Mouse (Mus musculus): ENCODE results near the gene Gck. TPM values are rescaled to one million over a fixed set of nuclear protein-coding genes. Genes with fewer than 3 reads are reported as not detected.

Gene Gck
- polyA plus RNA-seq (2011; ENCODE audit: insufficient read length, low read depth, missing spikeins), result 0.30 TPM in 1 of 2 replicates, not detected in the other

DNA sequence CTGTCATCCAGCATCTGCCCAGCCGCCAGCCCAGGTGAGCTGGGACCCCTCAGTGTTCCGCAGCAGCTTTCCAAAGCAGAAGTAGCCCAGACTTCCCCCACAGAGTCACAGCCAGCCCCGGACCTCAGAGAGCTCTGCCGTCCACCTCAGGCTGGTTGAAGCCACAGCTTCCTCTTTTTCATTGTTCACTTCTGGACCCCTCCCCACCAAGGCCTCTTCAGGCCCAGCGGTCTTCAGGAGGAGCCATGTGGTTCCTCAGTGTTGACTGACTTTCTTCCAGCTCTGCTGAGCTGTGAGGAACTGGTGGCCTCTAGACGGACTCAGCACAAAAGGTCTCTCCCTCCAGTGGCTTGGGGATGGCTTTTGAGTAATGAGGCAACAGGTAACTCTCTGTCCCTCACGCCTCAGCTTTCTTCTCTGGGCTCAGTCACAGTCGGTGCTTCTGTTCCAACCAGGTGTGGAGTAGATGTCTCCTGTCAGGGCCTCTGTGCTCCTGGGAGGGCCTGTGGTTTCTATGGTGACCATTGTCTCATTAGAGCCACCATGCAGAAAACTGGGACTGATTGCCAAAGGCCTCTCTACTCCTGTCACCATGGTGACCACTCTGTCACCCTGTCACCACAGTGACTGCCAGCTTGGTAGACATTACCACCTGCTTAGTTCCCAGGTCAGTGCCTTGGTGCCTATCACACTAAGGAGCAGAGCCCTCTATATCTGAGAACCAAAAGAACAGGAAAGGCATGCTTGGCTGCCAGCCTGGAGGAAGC lies at the start of gene Gck:
Gene Gck, minus strand, starts transcription at position 496 of the 767 bp plus-strand sequence.
- no peak within 1 kb of the TSS for H3K27ac ChIP-seq (ENCODE audit: insufficient read depth, low read length)

GRCm38 (mm10) chr11:5998472-5998871 lies 48.6 kb upstream of the Gck start:
- TF ChIP-seq POLR2A (IDR thresholded peaks at IDR 0.05; ENCODE audit: low read depth, low read length) (no peak), CTCF (IDR thresholded peaks at IDR 0.05; ENCODE audit: borderline replicate concordance, insufficient read depth, low read length) (no peak)
- H3K4me3 ChIP-seq (ENCODE audit: insufficient read depth, low read length), result no peak overlapping the region
- no peak overlapping the region for H3K27ac ChIP-seq (ENCODE audit: insufficient read depth, low read length)
- peaks cover 22% of the 10 kb centered on the region for H3K4me1 ChIP-seq (ENCODE audit: control insufficient read depth, insufficient read depth, low read length)

More for the DNA sequence above, at the start of gene Gck:
- Histone ChIP-seq H3K4me3 (ENCODE audit: insufficient read depth, low read length) (no peak within 1 kb of the TSS), H3K4me1 (ENCODE audit: control insufficient read depth, insufficient read depth, low read length) (no peaks in the 10 kb centered on the region)
- TF ChIP-seq CTCF (IDR thresholded peaks at IDR 0.05; ENCODE audit: borderline replicate concordance, insufficient read depth, low read length), result no peak
- TF ChIP-seq POLR2A (IDR thresholded peaks at IDR 0.05; ENCODE audit: low read depth, low read length), result no peak

DNA sequence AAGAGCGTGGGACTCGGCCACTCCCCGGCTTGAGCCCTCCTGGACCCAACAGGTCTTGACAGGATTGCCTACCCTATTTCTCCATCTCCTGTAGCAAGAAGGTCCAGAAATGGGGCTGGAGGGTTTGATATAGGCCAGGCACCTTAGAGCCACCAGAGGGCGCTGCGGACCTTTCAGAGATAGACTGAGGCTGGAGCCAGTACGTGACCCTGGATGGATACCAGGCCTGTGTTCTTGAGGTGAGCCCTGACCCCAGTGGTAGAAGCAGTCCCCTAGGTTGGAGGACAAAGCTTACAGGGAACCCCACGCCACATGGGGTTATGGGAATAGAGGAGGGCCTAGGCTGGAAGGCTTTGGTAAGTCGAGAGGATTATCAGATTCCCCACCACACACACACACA lies 46.1 kb upstream of the Gck start:
- Histone ChIP-seq H3K4me3 (ENCODE audit: insufficient read depth, low read length) (no peak overlapping the region), H3K27ac (ENCODE audit: insufficient read depth, low read length) (no peak overlapping the region), H3K4me1 (ENCODE audit: control insufficient read depth, insufficient read depth, low read length) (peaks cover 13% of the 10 kb centered on the region)
- TF ChIP-seq POLR2A (IDR thresholded peaks at IDR 0.05; ENCODE audit: low read depth, low read length) (no peak), CTCF (IDR thresholded peaks at IDR 0.05; ENCODE audit: borderline replicate concordance, insufficient read depth, low read length) (peak; percentile 81)

DNA sequence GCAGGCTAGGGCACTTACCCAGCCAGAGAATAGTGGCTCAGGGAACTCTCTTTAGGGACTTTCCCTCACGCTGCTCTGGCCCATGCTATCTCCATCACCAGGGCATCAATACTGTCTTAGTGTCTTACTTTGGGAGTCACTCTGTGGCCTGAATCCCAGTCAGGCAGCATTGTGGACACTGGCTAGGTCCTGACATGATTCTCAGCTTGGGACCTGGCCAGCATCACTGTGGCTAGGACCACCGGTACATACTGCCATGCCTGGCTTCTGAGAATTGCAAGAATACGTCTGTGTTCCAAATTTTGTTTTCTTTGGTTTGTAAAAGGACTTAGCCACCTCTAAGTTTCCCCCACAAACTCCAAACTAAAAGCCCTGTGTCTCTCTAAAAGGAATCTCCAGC lies 45.0 kb upstream of the Gck start:
- Histone ChIP-seq H3K27ac (ENCODE audit: insufficient read depth, low read length) (no peak overlapping the region), H3K4me3 (ENCODE audit: insufficient read depth, low read length) (no peak overlapping the region), H3K4me1 (ENCODE audit: control insufficient read depth, insufficient read depth, low read length) (peaks cover 5% of the 10 kb centered on the region; the same call in 1 of the 2 replicates)
- TF ChIP-seq POLR2A (IDR thresholded peaks at IDR 0.05; ENCODE audit: low read depth, low read length) (no peak), CTCF (IDR thresholded peaks at IDR 0.05; ENCODE audit: borderline replicate concordance, insufficient read depth, low read length) (no peak)

- Histone ChIP-seq H3K4me1 (ENCODE audit: control insufficient read depth, insufficient read depth, low read length) (no peaks in the 10 kb centered on the region), H3K4me3 (ENCODE audit: insufficient read depth, low read length) (no peak overlapping the region), H3K27ac (ENCODE audit: insufficient read depth, low read length) (no peak overlapping the region)
- TF ChIP-seq POLR2A (IDR thresholded peaks at IDR 0.05; ENCODE audit: low read depth, low read length) (no peak), CTCF (IDR thresholded peaks at IDR 0.05; ENCODE audit: borderline replicate concordance, insufficient read depth, low read length) (no peak)
These were observed 44.3 kb upstream of the Gck start for GRCm38 (mm10) chr11:5994212-5994611.

DNA sequence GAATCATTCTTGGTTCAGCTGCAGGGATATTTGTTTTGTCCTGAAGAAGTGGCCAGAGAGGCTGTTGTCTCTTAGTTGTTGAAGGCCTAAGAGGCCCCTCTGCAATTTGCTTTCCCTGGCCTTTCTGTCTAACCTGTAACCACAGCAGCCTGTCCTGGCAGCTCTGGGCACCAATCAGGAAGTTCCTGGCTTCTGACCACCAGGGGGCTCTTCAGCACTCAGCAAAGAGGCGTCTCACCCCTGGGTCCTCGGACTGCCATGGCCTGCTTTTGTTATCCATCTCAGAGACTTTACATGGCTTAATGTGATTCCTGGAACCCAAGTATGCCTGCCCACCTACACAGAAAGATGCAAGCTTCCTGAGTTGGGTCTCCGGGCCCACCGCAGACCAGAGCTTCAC lies 41.0 kb upstream of the Gck start:
- Histone ChIP-seq H3K4me3 (ENCODE audit: insufficient read depth, low read length) (no peak overlapping the region), H3K27ac (ENCODE audit: insufficient read depth, low read length) (no peak overlapping the region), H3K4me1 (ENCODE audit: control insufficient read depth, insufficient read depth, low read length) (no peaks in the 10 kb centered on the region)
- TF ChIP-seq CTCF (IDR thresholded peaks at IDR 0.05; ENCODE audit: borderline replicate concordance, insufficient read depth, low read length) (peak; percentile 52; the same call in 1 of the 2 replicates), POLR2A (IDR thresholded peaks at IDR 0.05; ENCODE audit: low read depth, low read length) (no peak)

GRCm38 (mm10) chr11:5989954-5990593 lies 40.2 kb upstream of the Gck start:
- Histone ChIP-seq H3K4me1 (ENCODE audit: control insufficient read depth, insufficient read depth, low read length) (no peaks in the 10 kb centered on the region), H3K4me3 (ENCODE audit: insufficient read depth, low read length) (no peak overlapping the region), H3K27ac (ENCODE audit: insufficient read depth, low read length) (no peak overlapping the region)
- TF ChIP-seq POLR2A (IDR thresholded peaks at IDR 0.05; ENCODE audit: low read depth, low read length), result no peak
- no peak for TF ChIP-seq CTCF (IDR thresholded peaks at IDR 0.05; ENCODE audit: borderline replicate concordance, insufficient read depth, low read length)

DNA sequence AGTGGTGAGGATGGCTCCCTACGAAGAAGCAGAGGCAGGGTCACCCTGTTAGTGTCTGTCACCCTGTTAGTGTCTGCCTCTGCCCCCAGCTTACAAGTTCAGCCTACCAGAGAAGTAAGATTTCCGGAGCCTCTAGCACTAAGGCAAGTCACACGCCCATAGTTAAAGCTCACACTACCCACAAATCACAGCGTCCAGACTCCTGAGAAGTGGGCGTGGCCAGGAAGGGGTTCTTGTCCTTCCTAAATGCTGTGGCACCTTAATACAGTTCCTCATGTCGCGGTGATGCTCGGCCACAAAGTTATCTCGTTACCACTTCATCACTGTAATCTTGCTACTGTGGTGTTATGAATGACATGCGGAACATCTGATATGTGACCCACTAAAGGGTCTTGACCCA lies 38.2 kb upstream of the Gck start:
- Histone ChIP-seq H3K27ac (ENCODE audit: insufficient read depth, low read length) (no peak overlapping the region), H3K4me1 (ENCODE audit: control insufficient read depth, insufficient read depth, low read length) (no peaks in the 10 kb centered on the region), H3K4me3 (ENCODE audit: insufficient read depth, low read length) (no peak overlapping the region)
- TF ChIP-seq POLR2A (IDR thresholded peaks at IDR 0.05; ENCODE audit: low read depth, low read length) (no peak), CTCF (IDR thresholded peaks at IDR 0.05; ENCODE audit: borderline replicate concordance, insufficient read depth, low read length) (no peak)

- TF ChIP-seq CTCF (IDR thresholded peaks at IDR 0.05; ENCODE audit: borderline replicate concordance, insufficient read depth, low read length) (no peak), POLR2A (IDR thresholded peaks at IDR 0.05; ENCODE audit: low read depth, low read length) (no peak)
- Histone ChIP-seq H3K4me1 (ENCODE audit: control insufficient read depth, insufficient read depth, low read length) (no peaks in the 10 kb centered on the region), H3K4me3 (ENCODE audit: insufficient read depth, low read length) (no peak overlapping the region), H3K27ac (ENCODE audit: insufficient read depth, low read length) (no peak overlapping the region)
These were observed 33.7 kb upstream of the Gck start for GRCm38 (mm10) chr11:5983629-5984028.

DNA sequence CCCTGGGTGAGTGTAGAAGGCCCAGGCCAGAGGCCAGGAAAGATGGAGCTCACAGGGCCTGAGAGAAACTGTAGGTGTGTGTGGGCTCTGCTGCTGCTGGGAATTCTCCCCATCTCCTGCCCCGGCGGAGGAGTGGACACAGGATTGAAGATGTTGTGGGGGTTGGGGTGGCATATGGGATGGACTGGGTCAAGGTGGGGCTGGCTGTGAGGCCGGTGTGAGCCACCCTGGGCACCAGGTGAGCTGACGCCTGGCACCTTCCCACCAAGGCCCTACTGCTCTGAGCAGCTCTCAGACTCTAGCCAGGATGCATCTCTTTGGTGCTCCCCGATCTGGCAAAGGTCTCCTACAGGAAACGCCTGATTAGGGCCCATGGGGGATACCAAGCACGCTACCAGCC lies 31.4 kb upstream of the Gck start:
- H3K27ac ChIP-seq (ENCODE audit: insufficient read depth, low read length), result no peak overlapping the region
- no peak overlapping the region for H3K4me3 ChIP-seq (ENCODE audit: insufficient read depth, low read length)
- no peaks in the 10 kb centered on the region for H3K4me1 ChIP-seq (ENCODE audit: control insufficient read depth, insufficient read depth, low read length)
- no peak for TF ChIP-seq POLR2A (IDR thresholded peaks at IDR 0.05; ENCODE audit: low read depth, low read length)
- TF ChIP-seq CTCF (IDR thresholded peaks at IDR 0.05; ENCODE audit: borderline replicate concordance, insufficient read depth, low read length), result no peak

Measured in embryonic fibroblast, embryonic 13.5 days (primary cell).